11 mouse cellular contexts compared by ENCODE assay signal in genomic region chr7:70634016-70634415, GRCm38 (mm10).
DNase-seq lines count a peak whose midpoint lies in the region; ATAC-seq and TF ChIP-seq lines count a peak whose summit lies in the region.
"Had no signal": no experiment of that assay in that cellular context is flagged by ENCODE, and none has a peak within 500 bp of the region (broad histone marks: within the 10 kb centered on the region; RNA-seq: fewer than 3 reads in every experiment).

No protein-coding gene starts in this region.

- no peak overlapping the region; the same call in 1 of the 2 replicates for H3K4me2 ChIP-seq in kidney, embryonic 14.5 days (replicated peaks; ENCODE audit: low read depth, low read length)
- H3K4me2 ChIP-seq: lung, embryonic 15.5 days; neural tube, embryonic 12.5 days had no signal

- peaks cover 4% of the 10 kb centered on the region; the same call in 1 of the 2 replicates for H3K4me1 ChIP-seq in kidney, embryonic 14.5 days (ENCODE audit: control insufficient read depth, insufficient read depth, low read length)
- no peaks in the 10 kb centered on the region for H3K4me1 ChIP-seq in lung, adult 2 months (ENCODE audit: control insufficient read depth, insufficient read depth, low read length)

- ATAC-seq in kidney, embryonic 14.5 days (ENCODE audit: low FRiP score, low TSS enrichment): 0 out of 2 replicates have a peak, but pooled peaks have one; percentile 9

- peak overlapping the region; percentile 45 for H3K4me3 ChIP-seq in gastrocnemius, adult 2 months
- no peak overlapping the region for H3K4me3 ChIP-seq in kidney, embryonic 14.5 days (ENCODE audit: low read length)
- no peak overlapping the region for H3K4me3 ChIP-seq in lung, adult 2 months (replicated peaks; ENCODE audit: extremely low read depth, low read depth, low read length)
- H3K4me3 ChIP-seq: lung, embryonic 15.5 days; neural tube, embryonic 12.5 days had no signal

- 19% methylated on average over 11 of the region's 11 CpGs for WGBS in kidney, embryonic 14.5 days
- WGBS in lung, adult 2 months: 52% methylated on average over 11 of the region's 11 CpGs

- no peaks in the 10 kb centered on the region for H3K36me3 ChIP-seq in kidney, embryonic 14.5 days (ENCODE audit: control insufficient read depth, insufficient read depth, low read length)
- H3K36me3 ChIP-seq: lung, embryonic 15.5 days; neural tube, embryonic 12.5 days had no signal

- no peaks in the 10 kb centered on the region for H3K27me3 ChIP-seq in kidney, embryonic 14.5 days (ENCODE audit: control insufficient read depth, insufficient read depth, low read length)
- H3K27me3 ChIP-seq: lung, embryonic 15.5 days; neural tube, embryonic 12.5 days had no signal

- TF ChIP-seq POLR2A in lung, adult 2 months (IDR thresholded peaks at IDR 0.05; ENCODE audit: borderline replicate concordance, extremely low read depth, low read depth, low read length): no peak

- no peak overlapping the region for H3K9ac ChIP-seq in kidney, embryonic 14.5 days (ENCODE audit: low read depth, low read length)
- H3K9ac ChIP-seq: lung, embryonic 15.5 days; neural tube, embryonic 12.5 days had no signal

- TF ChIP-seq CTCF in gastrocnemius, adult 2 months (IDR thresholded peaks at IDR 0.05): no peak
- TF ChIP-seq CTCF in lung, adult 2 months (IDR thresholded peaks at IDR 0.05; ENCODE audit: insufficient read depth, low read length): no peak

- H3K9me3 ChIP-seq in kidney, embryonic 14.5 days (ENCODE audit: control insufficient read depth, low read length): no peaks in the 10 kb centered on the region
- H3K9me3 ChIP-seq: lung, embryonic 15.5 days; neural tube, embryonic 12.5 days had no signal

- intact Hi-C loops in gastrocnemius, adult 2 months (cut with DNase I): no loop called here

- DNase-seq in gastrocnemius, adult 2 months: peak; percentile 33
- DNase-seq in gastrocnemius, postnatal 10 days: no peak
- DNase-seq in ovary, adult 18-20 months (ENCODE audit: low spot score): peak; percentile 4
- no peak for DNase-seq in ovary, postnatal 14 days (ENCODE audit: low spot score)
- DNase-seq in telencephalon, adult 2 months (ENCODE audit: low read depth, low spot score): peak; percentile 4
- DNase-seq in lung, adult 2 months: no peak
- no peak for DNase-seq in adrenal gland, adult 2 months
- DNase-seq: cerebellum, adult 9-11 months had no signal

- 0 out of 2 replicates have a peak overlapping the region, but pooled peaks have one; percentile 31 for H3K27ac ChIP-seq in gastrocnemius, adult 2 months
- H3K27ac ChIP-seq in kidney, embryonic 14.5 days (ENCODE audit: low read depth, low read length): 0 out of 2 replicates have a peak overlapping the region, but pooled peaks have one; percentile 38
- H3K27ac ChIP-seq: lung, embryonic 15.5 days; neural tube, embryonic 12.5 days had no signal

Comparison
In these comparisons a context has a peak if more than half of its experiments do, and no peak if none do; other contexts are left out.
1. DNase-seq: peak in gastrocnemius, adult 2 months (single experiment), ovary, adult 18-20 months (single experiment) and telencephalon, adult 2 months (single experiment); none in gastrocnemius, postnatal 10 days (single experiment), ovary, postnatal 14 days (single experiment), lung, adult 2 months (single experiment) and adrenal gland, adult 2 months (single experiment).